Mouse (Mus musculus): ENCODE measurements around the gene B230118H07Rik.

The B230118H07Rik gene

GRCm38 (mm10) chr2:101525091-101525490 is 124.2 kb downstream of the B230118H07Rik start:
- DNase-seq (ENCODE audit: low read depth), result no peak

- DNase-seq (ENCODE audit: low read depth), result no peak
Measured at GRCm38 (mm10) chr2:101520503-101520902, 128.8 kb downstream of the B230118H07Rik start.

- no peak for DNase-seq (ENCODE audit: low read depth)
Measured at GRCm38 (mm10) chr2:101519928-101520327, 129.4 kb downstream of the B230118H07Rik start.

Data from induced T-regulatory cell, adult 2 months (primary cell).